Mouse (Mus musculus): Measurements from ENCODE around the gene Ocrl.

Ocrl gene

GRCm38 (mm10) chrX:47977078-47977477, 64.9 kb downstream of the Ocrl start:
- DNase-seq (ENCODE audit: low read depth, low spot score) = no peak

GRCm38 (mm10) chrX:47985000-47985619, 72.9 kb downstream of the Ocrl start:
- peak; percentile 27 for DNase-seq (ENCODE audit: low read depth, low spot score)

GRCm38 (mm10) chrX:47988024-47988423, 75.8 kb downstream of the Ocrl start:
- no peak for DNase-seq (ENCODE audit: low read depth, low spot score)

- DNase-seq (ENCODE audit: low read depth, low spot score) = peak; percentile 44
Observed at GRCm38 (mm10) chrX:47992606-47993005, 80.4 kb downstream of the Ocrl start.

- no peak for DNase-seq (ENCODE audit: low read depth, low spot score)
Observed at GRCm38 (mm10) chrX:47998412-47998811, 86.2 kb downstream of the Ocrl start.

GRCm38 (mm10) chrX:48001151-48001550, 89.0 kb downstream of the Ocrl start:
- DNase-seq (ENCODE audit: low read depth, low spot score) = no peak

GRCm38 (mm10) chrX:48004786-48005185, 92.6 kb downstream of the Ocrl start:
- DNase-seq (ENCODE audit: low read depth, low spot score) = no peak

GRCm38 (mm10) chrX:48006062-48006461, 93.9 kb downstream of the Ocrl start:
- DNase-seq (ENCODE audit: low read depth, low spot score) = peak; percentile 15

GRCm38 (mm10) chrX:48011656-48012055, 99.5 kb downstream of the Ocrl start:
- no peak for DNase-seq (ENCODE audit: low read depth, low spot score)

Data from R1 (cell line).